Mouse (Mus musculus): Measurements from ENCODE around the gene Irf4.

DNA sequence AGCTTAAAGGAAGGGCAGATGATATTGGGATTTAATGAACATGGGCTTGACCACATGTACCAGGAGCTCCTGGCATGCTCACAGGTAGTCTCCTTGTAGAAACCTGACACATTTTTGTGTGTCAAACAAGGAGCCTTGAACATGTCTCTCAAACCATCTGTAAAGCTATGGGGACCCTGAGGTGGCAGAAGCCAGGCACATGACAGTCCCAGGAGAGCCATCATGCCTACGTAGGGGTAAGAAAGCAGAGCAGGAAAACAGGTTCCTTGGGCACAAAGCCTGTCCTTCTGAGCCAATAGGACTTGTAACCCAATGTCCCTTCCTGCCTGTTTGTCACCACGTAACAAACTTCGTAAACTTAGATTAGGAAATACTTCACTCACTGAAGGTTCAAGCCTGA lies 37.3 kb upstream of the Irf4 start:
- TF ChIP-seq CTCF (conservative IDR thresholded peaks at IDR 0.05; ENCODE audit: low read length) (no peak), POU5F1 (IDR thresholded peaks at IDR 0.05; ENCODE audit: borderline replicate concordance, low read length) (no peak), NANOG (IDR thresholded peaks at IDR 0.05; ENCODE audit: borderline replicate concordance, low read length) (no peak)
